ENCODE assay signal across 21 mouse cellular contexts in genomic region chr17:78676813-78677212, GRCm38 (mm10).
DNase-seq lines count a peak whose midpoint lies in the region; TF ChIP-seq lines count a peak whose summit lies in the region.
"Had no signal": no experiment of that assay in that cellular context is flagged by ENCODE, and none has a peak within 500 bp of the region (broad histone marks: within the 10 kb centered on the region; RNA-seq: fewer than 3 reads in every experiment).

No protein-coding gene starts in this region.

- DNase-seq in heart, embryonic 10.5 days (ENCODE audit: low spot score), result no peak
- DNase-seq in heart, adult 9 months (ENCODE audit: low spot score in 2 of 2), result no peak
- peak; percentile 22 to 76 for DNase-seq in layer of hippocampus, adult 18-20 months (ENCODE audit: low spot score in 2 of 2)
- DNase-seq in layer of hippocampus, adult 9-10 months (ENCODE audit: low spot score), result no peak
- DNase-seq in left cerebral cortex, adult 2 months (ENCODE audit: extremely low spot score in 1 of 2, low spot score in 2 of 2), result peak; percentile 29 to 35
- DNase-seq in right cerebral cortex, postnatal 25 days, result peak; percentile 23
- DNase-seq in kidney, postnatal 36 days, result no peak
- DNase-seq in testis, postnatal 14 days (ENCODE audit: low spot score), result no peak
- DNase-seq: adrenal gland, postnatal 25 days; cerebellum, postnatal 14 days; forebrain, postnatal 0 days; gastrocnemius, postnatal 36 days; kidney, postnatal 14 days; lung, postnatal 10 days; spleen, adult 18-20 months; thymus, postnatal 4 days had no signal

- intact Hi-C loops in left cerebral cortex, adult 2 months (cut with DNase I), result loop anchor here (2.0 kb wide), 1 partner anchor 60 kb away; the partner anchor contains the start of gene Strn

- peaks cover 33% of the 10 kb centered on the region for H3K4me1 ChIP-seq in heart, embryonic 10.5 days
- H3K4me1 ChIP-seq: hindbrain, embryonic 12.5 days; intestine, embryonic 15.5 days; limb, embryonic 13.5 days; liver, embryonic 15.5 days had no signal

- peak overlapping the region; percentile 59; the same call in 1 of the 2 replicates for H3K27ac ChIP-seq in heart, embryonic 10.5 days
- peak overlapping the region; percentile 38; the same call in 1 of the 2 replicates for H3K27ac ChIP-seq in left cerebral cortex, adult 2 months
- H3K27ac ChIP-seq: hindbrain, embryonic 12.5 days; intestine, embryonic 15.5 days; limb, embryonic 13.5 days; liver, embryonic 15.5 days had no signal

- H3K9me3 ChIP-seq in heart, embryonic 10.5 days, result no peaks in the 10 kb centered on the region
- H3K9me3 ChIP-seq: hindbrain, embryonic 12.5 days; intestine, embryonic 15.5 days; limb, embryonic 13.5 days; liver, embryonic 15.5 days; megakaryocyte, embryonic 14.5 days had no signal

- no peaks in the 10 kb centered on the region for H3K27me3 ChIP-seq in heart, embryonic 10.5 days (ENCODE audit: insufficient read depth, poor library complexity, severe bottlenecking)
- H3K27me3 ChIP-seq: hindbrain, embryonic 12.5 days; intestine, embryonic 15.5 days; limb, embryonic 13.5 days; liver, embryonic 15.5 days; megakaryocyte, embryonic 14.5 days had no signal

- 52% methylated on average over 11 of the region's 11 CpGs for WGBS in heart, embryonic 10.5 days

- no peak for TF ChIP-seq CTCF in left cerebral cortex, adult 2 months (IDR thresholded peaks at IDR 0.05)

- peaks cover 17% of the 10 kb centered on the region for H3K36me3 ChIP-seq in heart, embryonic 10.5 days
- H3K36me3 ChIP-seq: hindbrain, embryonic 12.5 days had no signal

- 0 out of 2 replicates have a peak overlapping the region, but pooled peaks have one; percentile 9 for H3K4me3 ChIP-seq in heart, embryonic 10.5 days
- H3K4me3 ChIP-seq in left cerebral cortex, adult 2 months, result no peak overlapping the region
- H3K4me3 ChIP-seq: hindbrain, embryonic 12.5 days; intestine, embryonic 15.5 days; limb, embryonic 13.5 days; liver, embryonic 15.5 days; megakaryocyte, embryonic 14.5 days had no signal

Comparison
In these comparisons a context has a peak if more than half of its experiments do, and no peak if none do; other contexts are left out.
1. DNase-seq: peak in layer of hippocampus, adult 18-20 months (2 of 2), left cerebral cortex, adult 2 months (2 of 2) and right cerebral cortex, postnatal 25 days (single experiment); none in heart, embryonic 10.5 days (single experiment), heart, adult 9 months (0 of 2), layer of hippocampus, adult 9-10 months (single experiment), kidney, postnatal 36 days (0 of 2) and testis, postnatal 14 days (single experiment).